Mouse (Mus musculus): Measurements from ENCODE around the gene Grpr. TPM values are rescaled to one million over a fixed set of nuclear protein-coding genes. Genes with fewer than 3 reads are reported as not detected.

Gene Grpr
- polyA plus RNA-seq, 1 experiment = not detected

DNA sequence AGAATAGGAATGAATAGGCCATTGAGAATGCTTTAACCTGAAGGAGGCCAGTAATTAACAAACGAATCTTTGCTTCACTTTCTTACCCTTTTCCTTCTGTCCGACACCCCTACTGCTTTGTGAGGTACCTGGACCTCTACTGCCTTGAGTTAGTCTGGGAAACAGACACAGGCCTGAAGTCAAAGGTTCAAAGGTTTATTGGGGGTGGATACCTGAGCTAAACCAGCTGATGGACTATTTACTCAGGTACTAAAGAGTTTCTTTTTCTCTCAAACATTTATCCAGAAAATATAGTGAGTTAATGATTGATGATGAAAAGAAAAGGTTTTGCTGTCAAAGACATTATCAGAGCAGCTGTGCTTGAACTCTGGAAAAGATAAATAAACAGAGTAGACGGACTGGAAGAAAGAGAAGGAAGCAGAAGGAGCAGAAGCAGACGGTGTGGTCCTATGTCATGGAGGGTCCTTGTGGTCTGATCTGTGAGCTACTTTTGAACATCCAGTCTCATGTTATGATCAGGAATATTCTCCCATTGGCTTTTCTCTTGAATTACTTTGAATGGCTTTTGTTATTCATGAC lies 30.4 kb downstream of the Grpr start:
- no peak overlapping the region for H3ac ChIP-seq (ENCODE audit: control insufficient read depth, insufficient read length)
- no peaks in the 10 kb centered on the region for H3K79me2 ChIP-seq (ENCODE audit: control insufficient read depth, insufficient read depth)
- H3K4me3 ChIP-seq = no peak overlapping the region
- TF ChIP-seq POLR2AphosphoS2 (IDR thresholded peaks at IDR 0.05; ENCODE audit: insufficient read length, low read depth) (no peak), E2F4 (IDR thresholded peaks at IDR 0.05; ENCODE audit: insufficient read depth) (no peak), POLR2A (IDR thresholded peaks at IDR 0.05; ENCODE audit: insufficient read length, low read depth) (no peak), TCF3 (IDR thresholded peaks at IDR 0.05; ENCODE audit: insufficient read length, low read depth) (no peak), REST (IDR thresholded peaks at IDR 0.05; ENCODE audit: insufficient read depth, insufficient read length) (no peak), MYOD1 (IDR thresholded peaks at IDR 0.05; ENCODE audit: control insufficient read depth in 1 of 3, insufficient read length in 2 of 3, low read depth in 2 of 3) (no peak), SRF (IDR thresholded peaks at IDR 0.05; ENCODE audit: control insufficient read depth, insufficient read length, low read depth) (no peak), MAX (IDR thresholded peaks at IDR 0.05; ENCODE audit: low read depth) (no peak), USF1 (IDR thresholded peaks at IDR 0.05; ENCODE audit: low read depth) (no peak), CEBPB (IDR thresholded peaks at IDR 0.05; ENCODE audit: insufficient read depth, poor library complexity, severe bottlenecking) (no peak), TCF12 (IDR thresholded peaks at IDR 0.05; ENCODE audit: insufficient read depth, poor library complexity, severe bottlenecking) (no peak), MYOG (IDR thresholded peaks at IDR 0.05; ENCODE audit: control insufficient read depth in 1 of 3, insufficient read depth in 1 of 3, insufficient read length in 2 of 3, low read depth in 2 of 3) (no peak)
- H3K4me2 ChIP-seq (ENCODE audit: low read depth) = no peak overlapping the region
- H3K36me3 ChIP-seq (ENCODE audit: control insufficient read depth, insufficient read depth) = no peaks in the 10 kb centered on the region
- H3K27me3 ChIP-seq (ENCODE audit: control insufficient read depth, insufficient read depth, insufficient read length) = no peaks in the 10 kb centered on the region

DNA sequence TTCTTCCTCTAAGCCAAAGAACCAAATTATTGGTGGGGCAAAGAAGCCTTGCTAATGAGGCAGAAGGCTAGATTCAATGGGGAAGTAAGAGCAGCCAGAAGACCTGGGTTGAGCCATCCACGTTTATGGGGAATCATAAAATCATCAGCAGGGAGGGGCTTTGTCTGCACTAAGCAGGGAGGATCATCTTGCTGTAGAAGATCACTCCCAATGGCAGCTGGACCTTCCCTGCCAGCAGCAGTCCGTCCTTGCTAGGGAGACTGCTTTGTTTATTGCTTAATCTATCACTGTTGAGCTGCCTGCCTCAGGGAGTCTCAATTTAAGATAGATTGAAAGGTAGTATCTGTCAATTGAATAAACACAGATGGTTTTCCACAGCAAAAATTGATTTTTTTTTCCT lies 37.7 kb downstream of the Grpr start:
- Histone ChIP-seq H3ac (ENCODE audit: control insufficient read depth, insufficient read length) (no peak overlapping the region), H3K27me3 (ENCODE audit: control insufficient read depth, insufficient read depth, insufficient read length) (no peaks in the 10 kb centered on the region), H3K79me2 (ENCODE audit: control insufficient read depth, insufficient read depth) (no peaks in the 10 kb centered on the region), H3K36me3 (ENCODE audit: control insufficient read depth, insufficient read depth) (no peaks in the 10 kb centered on the region), H3K4me2 (ENCODE audit: low read depth) (no peak overlapping the region), H3K4me3 (no peak overlapping the region)
- TF ChIP-seq POLR2A (IDR thresholded peaks at IDR 0.05; ENCODE audit: insufficient read length, low read depth) (no peak), MYOG (IDR thresholded peaks at IDR 0.05; ENCODE audit: control insufficient read depth in 1 of 3, insufficient read depth in 1 of 3, insufficient read length in 2 of 3, low read depth in 2 of 3) (no peak), MAX (IDR thresholded peaks at IDR 0.05; ENCODE audit: low read depth) (no peak), TCF12 (IDR thresholded peaks at IDR 0.05; ENCODE audit: insufficient read depth, poor library complexity, severe bottlenecking) (no peak), SRF (IDR thresholded peaks at IDR 0.05; ENCODE audit: control insufficient read depth, insufficient read length, low read depth) (no peak), E2F4 (IDR thresholded peaks at IDR 0.05; ENCODE audit: insufficient read depth) (no peak), MYOD1 (IDR thresholded peaks at IDR 0.05; ENCODE audit: control insufficient read depth in 1 of 3, insufficient read length in 2 of 3, low read depth in 2 of 3) (no peak), CEBPB (IDR thresholded peaks at IDR 0.05; ENCODE audit: insufficient read depth, poor library complexity, severe bottlenecking) (no peak), TCF3 (IDR thresholded peaks at IDR 0.05; ENCODE audit: insufficient read length, low read depth) (no peak), REST (IDR thresholded peaks at IDR 0.05; ENCODE audit: insufficient read depth, insufficient read length) (no peak), POLR2AphosphoS2 (IDR thresholded peaks at IDR 0.05; ENCODE audit: insufficient read length, low read depth) (no peak), USF1 (IDR thresholded peaks at IDR 0.05; ENCODE audit: low read depth) (no peak)

DNA sequence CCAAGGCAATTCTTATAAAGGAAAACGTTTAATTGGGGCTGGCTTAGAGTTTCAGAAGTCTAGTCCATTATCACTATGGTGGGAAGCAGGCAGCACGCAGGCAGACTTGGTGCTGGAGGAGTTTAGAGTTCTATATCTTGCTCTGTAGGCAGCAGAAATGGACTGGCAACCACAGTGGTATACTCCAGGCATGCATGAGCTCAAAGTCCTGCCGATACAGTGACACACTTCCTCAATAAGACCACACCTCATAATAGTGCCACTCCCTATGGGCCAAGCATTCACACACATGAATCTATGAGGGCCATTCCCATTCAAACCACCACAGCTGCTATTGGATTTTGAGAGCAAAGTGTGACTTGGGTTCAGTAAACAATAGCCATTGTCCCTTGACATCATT lies 47.4 kb downstream of the Grpr start:
- no peaks in the 10 kb centered on the region for H3K36me3 ChIP-seq (ENCODE audit: control insufficient read depth, insufficient read depth)
- H3ac ChIP-seq (ENCODE audit: control insufficient read depth, insufficient read length) = no peak overlapping the region
- no peak overlapping the region for H3K4me2 ChIP-seq (ENCODE audit: low read depth)
- H3K79me2 ChIP-seq (ENCODE audit: control insufficient read depth, insufficient read depth) = no peaks in the 10 kb centered on the region
- TF ChIP-seq MYOD1 (IDR thresholded peaks at IDR 0.05; ENCODE audit: control insufficient read depth in 1 of 3, insufficient read length in 2 of 3, low read depth in 2 of 3) (no peak), TCF12 (IDR thresholded peaks at IDR 0.05; ENCODE audit: insufficient read depth, poor library complexity, severe bottlenecking) (no peak), MAX (IDR thresholded peaks at IDR 0.05; ENCODE audit: low read depth) (no peak), POLR2A (IDR thresholded peaks at IDR 0.05; ENCODE audit: insufficient read length, low read depth) (no peak), E2F4 (IDR thresholded peaks at IDR 0.05; ENCODE audit: insufficient read depth) (no peak), REST (IDR thresholded peaks at IDR 0.05; ENCODE audit: insufficient read depth, insufficient read length) (no peak), SRF (IDR thresholded peaks at IDR 0.05; ENCODE audit: control insufficient read depth, insufficient read length, low read depth) (no peak), USF1 (IDR thresholded peaks at IDR 0.05; ENCODE audit: low read depth) (no peak), TCF3 (IDR thresholded peaks at IDR 0.05; ENCODE audit: insufficient read length, low read depth) (no peak), MYOG (IDR thresholded peaks at IDR 0.05; ENCODE audit: control insufficient read depth in 1 of 3, insufficient read depth in 1 of 3, insufficient read length in 2 of 3, low read depth in 2 of 3) (no peak), CEBPB (IDR thresholded peaks at IDR 0.05; ENCODE audit: insufficient read depth, poor library complexity, severe bottlenecking) (no peak), POLR2AphosphoS2 (IDR thresholded peaks at IDR 0.05; ENCODE audit: insufficient read length, low read depth) (no peak)
- H3K4me3 ChIP-seq = no peak overlapping the region
- no peaks in the 10 kb centered on the region for H3K27me3 ChIP-seq (ENCODE audit: control insufficient read depth, insufficient read depth, insufficient read length)

Other genes with a start within 250 kb of the Grpr start
- gene Rnf138rt1, start 211.7 kb upstream of the Grpr start, polyA plus RNA-seq (2012; fragmentation: generic; extraction: Trizol) = not detected

All from myocyte (in vitro differentiated cells).